Mouse (Mus musculus) mesoderm, embryonic 11.5 days (tissue): ENCODE results near the gene Ccdc187.

Source experiments
- DNase-seq: peaks from one replicate; pipeline ENCODE4 v3.0.0-alpha.2; 2012; ENCODE audit warnings: low read depth, low spot score

Gene Ccdc187

DNA sequence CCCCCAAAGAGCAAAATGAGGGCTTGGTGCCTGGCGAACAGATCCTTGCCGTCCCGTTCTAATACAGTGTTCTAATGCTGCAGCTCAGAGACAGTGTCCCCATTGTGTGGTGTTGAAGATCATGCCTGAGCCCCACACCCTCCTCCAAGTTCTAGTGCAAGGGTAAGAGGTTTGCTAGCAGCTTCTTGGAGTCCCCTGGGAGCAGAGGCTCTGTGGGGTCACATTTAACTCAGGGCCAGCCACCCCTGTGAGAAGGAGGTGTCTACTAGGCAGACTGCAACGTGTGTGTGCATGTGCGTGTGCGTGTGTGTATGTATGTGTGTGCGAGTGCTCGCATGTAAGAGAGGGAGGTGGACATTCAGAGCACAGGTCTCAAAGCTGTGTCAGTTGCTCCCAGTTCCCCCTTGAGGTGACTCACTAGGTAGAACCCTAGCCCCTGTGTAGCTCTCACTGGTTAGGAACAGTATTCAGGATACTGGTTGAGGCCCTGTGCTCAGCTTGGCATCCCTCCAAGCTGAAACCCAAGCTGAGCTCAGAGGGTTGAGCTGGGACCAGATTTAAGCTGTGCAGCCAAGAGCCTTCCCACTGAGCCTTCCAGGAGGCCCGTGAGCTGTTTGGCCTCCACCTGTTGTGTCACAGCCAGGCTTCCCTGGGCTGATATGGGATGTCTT is 22.4 kb upstream of the Ccdc187 start:
- no peak for DNase-seq

DNA sequence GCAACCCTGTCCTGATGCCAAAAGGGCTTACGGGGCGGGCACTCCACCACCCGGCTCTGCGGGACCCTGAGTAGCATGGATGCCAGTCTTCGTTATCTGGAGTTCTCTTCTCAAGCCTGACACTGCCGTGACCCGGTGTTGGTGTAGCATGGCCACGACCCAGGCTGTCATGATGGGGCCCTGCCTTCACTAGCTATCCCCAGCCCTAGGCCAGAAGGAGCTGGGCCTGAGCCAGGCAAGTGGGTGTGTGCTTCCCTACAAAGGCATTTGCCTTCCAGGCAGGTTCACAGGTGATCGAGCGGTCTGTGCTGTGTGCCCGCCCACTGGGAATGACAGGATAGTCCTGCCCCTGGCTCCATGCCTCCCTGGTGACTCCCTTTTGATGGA is 21.6 kb upstream of the Ccdc187 start:
- peak; percentile 43 for DNase-seq

DNA sequence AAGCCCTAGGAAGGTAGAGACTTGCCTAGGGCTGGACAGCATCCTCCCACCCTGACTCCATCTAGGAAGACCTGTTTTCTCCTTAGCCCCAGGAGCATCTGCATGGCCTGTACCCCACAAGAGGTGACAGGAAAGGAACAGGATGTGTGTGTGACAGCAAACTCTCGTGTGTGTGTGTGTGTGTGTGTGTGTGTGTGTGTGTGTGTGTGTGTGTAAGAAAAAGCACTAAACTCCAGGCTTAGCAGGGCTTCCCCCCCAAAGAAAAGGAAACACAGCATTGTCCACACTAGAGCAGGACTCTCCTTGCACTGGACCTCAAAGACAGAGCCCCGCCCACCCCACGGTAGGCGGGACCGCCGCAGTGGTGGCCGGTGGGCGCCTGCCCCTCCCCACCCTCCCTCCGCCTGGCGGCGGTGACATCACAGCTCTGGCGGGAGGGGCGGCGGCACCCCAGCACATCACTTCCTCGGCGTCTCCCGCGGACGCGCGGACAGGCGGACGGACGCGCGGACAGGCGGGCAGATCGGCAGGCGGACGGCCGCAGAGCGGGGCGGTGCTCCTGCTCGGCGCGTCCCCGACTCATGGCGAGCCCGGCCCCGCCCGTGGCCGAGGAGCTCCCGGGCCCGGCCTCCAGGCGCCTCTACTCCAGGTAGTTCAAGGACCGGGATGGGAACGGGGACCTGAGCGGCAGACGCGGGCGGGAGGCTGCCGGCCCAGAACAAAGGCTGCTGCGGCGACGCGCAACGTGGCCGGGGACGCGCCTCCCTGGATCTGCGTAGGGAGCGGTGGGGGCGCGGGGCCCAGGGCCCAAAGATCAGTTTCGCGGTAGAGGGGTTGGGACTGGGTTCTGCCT is 20.9 kb upstream of the Ccdc187 start, which contains the start of gene Gpsm1:
Gene Gpsm1, plus strand, starts transcription at position 444 of the 853 bp plus-strand sequence.
- peak; percentile 91 for DNase-seq

GRCm38 (mm10) chr2:26314281-26315071 is 20.1 kb upstream of the Ccdc187 start:
- peak; percentile 70 for DNase-seq

GRCm38 (mm10) chr2:26313394-26313793 is 19.0 kb upstream of the Ccdc187 start:
- DNase-seq = no peak

DNA sequence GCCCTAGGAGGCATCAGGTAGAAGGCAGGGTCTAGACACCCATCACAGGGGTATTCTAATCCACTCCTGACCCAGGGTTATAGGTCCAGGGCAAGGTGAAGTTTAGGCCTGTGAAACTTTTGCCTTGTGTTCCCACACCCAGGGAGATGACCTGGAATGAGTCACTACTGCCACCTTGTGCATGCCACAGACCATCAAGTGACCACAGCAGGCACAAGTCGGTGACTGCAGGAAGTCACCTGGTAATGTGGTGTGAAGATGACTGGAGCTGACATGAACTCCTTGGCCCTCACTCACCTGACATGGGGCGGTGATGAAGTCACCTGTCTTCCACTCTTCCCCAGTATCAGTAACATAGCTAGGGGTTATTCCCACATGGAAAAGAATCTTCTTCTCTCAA is 18.5 kb upstream of the Ccdc187 start:
- no peak for DNase-seq

GRCm38 (mm10) chr2:26311936-26312335 is 17.6 kb upstream of the Ccdc187 start:
- DNase-seq = no peak

- peak; percentile 89 for DNase-seq
Observed at GRCm38 (mm10) chr2:26309739-26310138, 15.4 kb upstream of the Ccdc187 start.

DNA sequence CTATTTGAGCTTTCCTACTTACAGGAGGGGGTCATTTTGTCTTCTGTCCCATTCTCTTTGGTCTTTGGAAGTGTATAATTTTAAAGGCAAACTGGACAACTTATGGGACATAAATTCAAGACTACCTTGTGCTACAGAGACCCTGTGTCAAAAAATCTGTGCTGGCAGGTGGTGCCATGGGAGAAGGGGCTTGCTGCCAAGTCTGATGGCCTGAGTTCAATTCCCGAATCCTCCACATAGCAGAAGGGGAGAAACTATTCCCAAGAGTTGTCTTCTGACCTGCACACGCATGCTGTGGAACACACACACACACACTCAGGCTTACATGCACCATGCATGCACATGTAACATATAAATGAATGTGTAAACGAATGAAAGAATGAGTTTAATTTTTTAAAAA is 12.3 kb upstream of the Ccdc187 start:
- no peak for DNase-seq

- DNase-seq = no peak
Observed at GRCm38 (mm10) chr2:26305555-26305954, 11.2 kb upstream of the Ccdc187 start.

DNA sequence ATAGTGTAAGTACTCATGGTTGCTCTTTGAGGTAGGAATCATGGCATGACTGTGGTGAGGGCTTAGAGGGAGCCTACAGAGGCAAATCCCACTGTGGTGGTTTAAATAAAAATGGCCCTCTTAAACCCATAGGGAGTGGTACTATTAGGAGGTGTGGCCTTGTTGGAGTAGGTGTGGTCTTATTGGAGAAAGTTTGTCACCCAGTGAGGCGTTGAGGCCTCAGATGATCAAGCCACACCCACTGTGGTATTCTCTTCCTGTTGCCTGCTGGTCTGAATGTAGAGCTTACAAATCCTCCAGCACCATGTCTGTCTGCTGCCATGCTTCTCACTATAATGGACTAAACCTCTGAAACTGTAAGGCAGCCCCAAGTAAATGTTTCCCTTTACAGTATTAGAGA is 10.4 kb upstream of the Ccdc187 start:
- DNase-seq = no peak

DNA sequence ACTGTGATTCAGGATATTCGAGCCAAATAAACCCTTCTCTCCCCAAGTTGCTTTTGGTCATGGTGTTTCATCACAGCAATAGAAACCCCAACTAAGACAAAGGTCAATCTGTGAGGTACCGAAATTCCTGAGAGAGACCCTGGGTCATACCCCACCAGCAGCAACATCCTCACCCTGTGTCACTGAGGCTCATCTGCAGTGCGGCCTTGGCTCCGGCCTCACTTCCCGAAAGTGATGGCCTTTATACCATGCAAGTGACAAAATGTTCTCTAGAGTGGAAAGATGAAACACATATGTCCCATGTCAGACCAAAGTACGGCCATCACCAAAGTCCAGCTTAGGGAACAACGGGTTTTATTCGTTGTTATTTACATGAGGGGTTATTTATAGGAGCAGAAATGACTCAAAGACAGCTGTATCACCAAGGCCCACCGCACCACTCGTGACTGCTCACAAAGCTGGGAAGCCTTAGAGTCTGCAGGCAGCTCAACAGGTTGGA is 7.7 kb upstream of the Ccdc187 start:
- DNase-seq = no peak

DNA sequence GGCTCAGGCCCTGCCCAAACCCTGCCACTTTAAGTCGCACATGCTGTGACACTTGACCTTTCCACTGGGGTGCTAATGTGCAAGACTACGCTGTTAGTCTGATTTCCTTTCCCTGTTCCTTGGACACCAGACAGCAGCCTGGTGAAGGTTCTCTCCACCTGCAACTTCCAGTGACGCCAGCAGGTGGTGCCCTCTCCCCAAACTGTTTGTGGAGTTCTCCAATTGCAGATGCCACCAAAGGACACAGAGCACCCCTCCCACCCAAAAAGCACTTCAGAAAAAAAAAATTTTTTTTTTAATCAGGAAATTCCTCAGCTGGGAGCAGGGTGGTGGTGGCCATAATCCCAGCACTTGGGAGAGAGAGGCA is 6.4 kb upstream of the Ccdc187 start:
- peak; percentile 82 for DNase-seq

- DNase-seq = no peak
Observed at GRCm38 (mm10) chr2:26300161-26300807, 5.9 kb upstream of the Ccdc187 start.

GRCm38 (mm10) chr2:26299336-26299735 is 5.0 kb upstream of the Ccdc187 start:
- DNase-seq = no peak

DNA sequence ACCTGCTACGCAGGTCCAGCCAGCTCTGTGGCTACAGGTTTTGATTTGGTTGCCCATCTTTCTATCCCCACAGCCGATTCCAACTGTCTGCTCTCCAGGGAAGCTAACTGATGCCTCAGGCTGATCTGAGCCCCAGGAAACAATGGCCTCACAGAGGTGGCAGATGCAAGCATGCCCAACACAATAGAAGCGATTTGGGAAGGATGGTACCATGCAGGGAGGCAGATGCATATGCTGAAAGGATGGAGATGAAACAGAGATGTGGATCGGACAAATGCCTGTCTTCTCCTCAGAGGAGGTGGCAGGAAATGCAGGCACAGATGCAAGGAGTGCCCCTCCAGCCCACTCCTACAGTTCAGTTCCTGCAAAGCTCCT is 4.5 kb upstream of the Ccdc187 start:
- DNase-seq = peak; percentile 34

GRCm38 (mm10) chr2:26298208-26298855 is 4.0 kb upstream of the Ccdc187 start:
- peak; percentile 47 for DNase-seq

DNA sequence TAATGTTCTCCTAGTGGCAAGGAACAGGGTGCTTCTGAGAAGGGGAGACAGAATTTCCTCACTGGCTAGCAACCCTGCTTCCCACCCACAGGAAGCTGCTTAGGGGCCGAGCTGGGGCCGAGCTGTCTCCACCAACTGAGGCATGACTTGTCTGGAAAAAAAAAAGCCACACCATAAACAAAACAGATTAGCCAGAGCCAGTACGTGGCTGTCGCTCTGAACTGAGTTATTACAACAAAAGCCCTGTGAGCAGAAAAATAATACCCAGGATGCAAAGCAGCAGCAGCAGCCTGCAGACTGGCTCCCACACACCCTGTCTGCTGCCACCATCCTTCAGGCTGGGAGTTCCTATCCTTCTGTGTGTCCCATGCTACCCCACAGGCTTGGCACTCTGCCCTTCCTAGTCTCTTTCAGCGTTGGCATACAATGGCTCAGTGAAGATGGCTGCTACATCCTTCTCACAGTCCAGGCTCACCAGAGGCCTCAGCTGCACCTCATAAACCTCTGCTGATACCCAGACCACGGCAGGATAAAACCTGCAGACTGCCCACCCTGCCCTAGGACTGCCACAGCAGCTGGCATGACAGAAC is 2.3 kb upstream of the Ccdc187 start:
- no peak for DNase-seq

DNA sequence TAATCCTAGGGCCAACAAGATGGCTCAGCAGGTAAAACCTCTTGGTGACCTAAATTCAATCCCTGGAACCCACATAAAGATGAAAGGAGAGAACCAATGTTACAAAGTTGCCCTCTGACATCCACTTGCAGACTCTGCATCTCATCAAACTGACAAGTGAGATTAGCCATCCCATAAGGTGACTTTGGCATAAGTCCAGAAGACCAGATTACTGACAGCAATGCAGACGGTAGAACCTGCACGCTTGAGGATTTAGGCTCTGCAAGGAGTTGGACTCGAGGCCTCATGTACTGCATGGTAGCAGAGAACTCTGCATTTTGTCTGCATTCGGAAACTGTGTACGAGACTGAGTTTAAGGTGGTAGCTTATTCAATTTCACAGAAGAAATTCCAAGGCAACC is 4.2 kb downstream of the Ccdc187 start:
- DNase-seq = no peak

DNA sequence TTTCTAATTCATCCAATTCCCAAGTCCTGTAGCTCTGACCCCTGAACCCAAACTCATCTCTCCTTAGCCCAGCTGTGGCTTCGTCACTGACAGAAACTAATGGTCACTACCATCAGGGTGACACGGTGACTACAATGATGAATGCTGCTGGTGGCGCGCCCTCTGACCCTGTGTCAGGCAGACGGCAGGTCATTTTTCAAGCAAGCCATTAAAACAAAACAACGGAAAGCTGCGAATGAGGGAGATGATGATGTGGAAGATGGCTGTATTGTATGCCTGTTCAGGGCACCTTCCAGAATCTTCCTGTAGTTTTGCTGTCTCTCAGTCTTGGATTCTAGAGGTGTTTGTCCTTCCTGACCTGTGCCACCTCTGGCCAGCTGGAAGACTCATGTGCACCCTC is 8.0 kb downstream of the Ccdc187 start:
- peak; percentile 60 for DNase-seq

- no peak for DNase-seq
Observed at GRCm38 (mm10) chr2:26285804-26286203, 8.6 kb downstream of the Ccdc187 start.
